Mouse (Mus musculus) bone marrow, adult 2 months (tissue): Measurements from ENCODE around the gene Vav3.

Source experiments
- CTCF ChIP-seq: fragments of 200-500 bp; IDR thresholded peaks from 2 replicates; pipeline ENCODE4 v1.5.1; 2011; ENCODE audit warnings: low read length, control low read depth; ENCODE audit not compliant: control insufficient read depth, insufficient read depth
- POLR2A ChIP-seq: fragments of 200-500 bp; IDR thresholded peaks from 2 replicates; pipeline ENCODE4 v1.6.1; 2011; ENCODE audit warnings: low read depth, mild to moderate bottlenecking, control low read depth, low read length, borderline replicate concordance; ENCODE audit not compliant: control insufficient read depth

DNA sequence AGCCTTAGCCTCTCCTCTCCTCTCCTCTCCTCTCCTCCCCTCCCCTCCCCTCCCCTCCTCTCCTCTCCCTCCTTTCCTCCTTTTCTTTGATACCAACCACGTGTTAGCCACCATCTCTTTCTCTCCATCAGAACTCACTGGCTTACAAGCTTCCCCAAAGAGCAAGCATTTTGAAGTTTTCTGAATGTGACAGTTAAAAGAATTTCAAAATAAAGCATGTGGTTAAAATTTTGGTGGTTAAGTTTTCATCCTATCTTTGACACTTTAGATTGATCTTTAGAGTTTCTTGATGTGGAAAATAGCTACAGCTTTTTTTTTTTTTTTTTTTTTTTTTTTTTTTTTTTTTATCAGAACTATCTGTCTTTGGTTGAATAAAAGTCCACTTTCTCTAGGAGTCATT is 31.1 kb downstream of the Vav3 start:
- TF ChIP-seq POLR2A (no peak), CTCF (no peak)
